Mouse (Mus musculus) right cerebral cortex, postnatal 14 days (tissue): Measurements from ENCODE around the gene Sugct.

Experiments
- DNase-seq: peaks from one replicate; pipeline ENCODE4 v3.0.0; 2022

Gene Sugct

DNA sequence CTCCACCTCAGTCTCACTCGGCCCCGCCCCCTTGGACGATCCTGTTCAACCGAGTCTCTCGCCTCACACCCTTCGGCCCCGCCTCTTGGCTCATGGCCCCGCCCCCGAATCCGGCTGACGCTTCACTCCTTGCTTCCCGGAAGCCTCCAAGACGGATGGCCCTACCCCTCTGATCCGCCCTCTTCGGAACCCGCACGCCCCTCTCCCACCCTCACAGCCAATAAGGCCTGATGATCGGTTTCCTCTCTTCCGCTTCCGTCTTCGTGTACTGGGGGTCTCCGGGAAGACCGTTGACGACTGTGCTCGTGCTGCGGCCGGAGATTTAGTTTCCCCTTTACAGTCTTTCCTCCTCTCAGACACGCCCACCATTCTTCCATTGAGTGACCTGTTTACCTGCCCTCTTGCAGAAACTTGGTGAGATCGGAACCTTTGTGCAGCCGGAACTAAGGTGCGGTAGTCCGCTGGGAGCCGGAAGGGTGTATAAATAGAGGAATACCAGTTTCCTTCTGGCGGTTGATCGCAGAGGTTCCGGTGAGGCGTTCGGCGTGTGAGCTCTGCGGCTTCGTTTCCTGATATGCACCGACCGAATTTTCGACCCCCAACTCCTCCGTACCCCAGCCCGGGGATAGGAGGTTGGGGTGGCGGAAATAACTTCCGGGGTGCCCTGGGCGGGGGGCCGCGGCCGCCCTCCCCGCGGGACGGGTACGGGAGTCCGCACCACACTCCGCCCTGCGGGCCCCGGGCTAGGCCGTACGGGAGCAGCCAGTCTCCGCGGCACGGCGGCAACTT lies at the start of gene Sugct, which contains the start of gene Mplkip:
TSS of gene Sugct (minus strand) at position 643 of the 789 bp plus-strand sequence.
TSS of gene Mplkip (plus strand) at position 282 of the 789 bp plus-strand sequence.
- DNase-seq = peak; percentile 100

- DNase-seq = no peak
These were observed 33.4 kb upstream of the Sugct start for GRCm38 (mm10) chr13:17728798-17729197.

DNA sequence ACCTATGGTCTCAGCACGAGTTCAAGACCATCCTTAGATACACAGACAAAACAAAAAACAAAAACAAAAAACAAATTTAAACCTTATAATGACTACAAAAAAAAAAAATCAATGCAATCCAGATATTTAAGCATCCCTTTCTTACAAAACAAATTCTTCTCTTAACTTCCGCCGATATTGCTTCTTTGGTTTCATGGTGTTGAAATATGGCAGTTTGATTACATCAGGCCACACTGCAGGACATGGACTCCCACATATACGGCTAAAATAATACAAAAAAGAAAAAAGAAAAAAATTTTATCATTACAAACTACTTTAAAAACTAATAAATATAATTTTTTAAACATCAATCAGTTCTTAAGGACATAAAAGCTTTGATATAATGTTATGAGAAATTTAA lies 32.6 kb upstream of the Sugct start:
- DNase-seq = no peak

DNA sequence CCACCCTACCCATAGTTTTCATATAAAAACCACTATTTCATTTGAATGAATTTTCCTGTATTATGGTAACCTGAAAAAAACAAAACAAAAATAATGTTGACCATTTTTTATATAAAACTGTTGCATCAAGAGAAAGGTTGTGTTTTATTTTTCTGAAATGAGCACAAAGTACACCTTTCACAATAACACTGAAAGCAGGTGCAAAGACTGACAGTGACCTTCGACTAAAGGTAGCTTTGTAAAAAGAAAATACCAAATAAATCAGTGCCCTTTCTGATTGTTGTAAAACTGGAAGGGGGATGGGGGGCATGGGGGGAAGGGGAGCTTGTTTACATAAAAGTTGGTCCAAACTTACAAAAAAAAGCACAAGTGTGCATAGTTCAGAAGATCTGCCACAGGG lies 22.0 kb upstream of the Sugct start:
- no peak for DNase-seq

DNA sequence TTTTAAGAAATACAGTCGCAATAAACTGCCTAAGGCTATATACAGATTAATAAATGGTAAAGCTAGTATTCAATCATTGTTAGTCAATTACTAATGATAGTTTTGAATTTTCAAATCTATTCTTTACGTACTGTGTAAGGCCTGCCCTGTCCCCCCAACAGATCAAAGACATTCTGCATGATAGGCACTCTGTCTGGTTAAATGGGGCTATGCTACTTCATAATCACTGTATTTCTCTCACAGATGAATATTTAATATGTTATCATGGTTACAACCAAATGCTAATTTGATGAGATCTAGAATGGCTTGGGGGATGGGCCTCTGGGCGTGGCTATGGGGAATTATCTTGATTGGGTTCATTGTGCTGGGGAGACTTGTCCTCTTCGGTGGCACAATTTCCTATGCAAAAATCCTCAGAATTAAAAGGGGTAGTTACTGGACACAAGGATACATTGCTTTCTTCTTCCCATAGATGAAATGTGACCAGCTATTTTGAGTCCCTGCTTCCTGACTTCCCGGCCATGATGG lies 13.5 kb upstream of the Sugct start:
- DNase-seq = no peak

DNA sequence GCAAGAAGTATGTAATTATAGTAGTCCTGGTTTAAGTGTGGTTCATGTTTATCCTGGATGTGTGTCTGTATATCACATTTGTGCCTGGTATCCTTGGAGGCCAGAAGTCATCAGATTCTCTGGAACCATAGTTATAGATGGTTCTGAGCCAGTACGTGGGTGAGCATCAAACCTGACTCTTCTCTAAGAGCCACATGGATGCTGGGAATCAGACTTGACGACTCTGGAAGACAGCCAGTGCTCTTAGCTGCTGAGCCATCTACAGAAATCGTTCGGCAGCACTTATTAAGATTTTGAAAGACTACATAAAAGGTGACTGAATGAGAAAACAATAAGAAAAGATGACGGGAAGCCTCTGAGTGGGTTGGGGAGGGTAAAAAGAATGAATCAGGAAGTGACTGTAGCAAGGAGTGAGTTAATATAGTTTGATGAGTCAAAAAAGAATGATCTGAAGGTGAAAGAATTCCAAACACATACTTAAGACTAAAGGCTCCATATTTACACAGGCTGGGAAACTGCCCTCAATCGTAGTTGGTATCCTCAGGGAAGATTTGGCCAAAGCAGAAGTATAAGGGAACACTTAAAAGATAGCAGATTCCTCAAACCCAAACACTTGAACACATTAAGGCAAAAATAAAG lies 10.0 kb upstream of the Sugct start:
- no peak for DNase-seq

GRCm38 (mm10) chr13:17702311-17702710 lies 7.0 kb upstream of the Sugct start:
- DNase-seq = no peak

- no peak for DNase-seq
These were observed 6.0 kb upstream of the Sugct start for GRCm38 (mm10) chr13:17701322-17701721.

DNA sequence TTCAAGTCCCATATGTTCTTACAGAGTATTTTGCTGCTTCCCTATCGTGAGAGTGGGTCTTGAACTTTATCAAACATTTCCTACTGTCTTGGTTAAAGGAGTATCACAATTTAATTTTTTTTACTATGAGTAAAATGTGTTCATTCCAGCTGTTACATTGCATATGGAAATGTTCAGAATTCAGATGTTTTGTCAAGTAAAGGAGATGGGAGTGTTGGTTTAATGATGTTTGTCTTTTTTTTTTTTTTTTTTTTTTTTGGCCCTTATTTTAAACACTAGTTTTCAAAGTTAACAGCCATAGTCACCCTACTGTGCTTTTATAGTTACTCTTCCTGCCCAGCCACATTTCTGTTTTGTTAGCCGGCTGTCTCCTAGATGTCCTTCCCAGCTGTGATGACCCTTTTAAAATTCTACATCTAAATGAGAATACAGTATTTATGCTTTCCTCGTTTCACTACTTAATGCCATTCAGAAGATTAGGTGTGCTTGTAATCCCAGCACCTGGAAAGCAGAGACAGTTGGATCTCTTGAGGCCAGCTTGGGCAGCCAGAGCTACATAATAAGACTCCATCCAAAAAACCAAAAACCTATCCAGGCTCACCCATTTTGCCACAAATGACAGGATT lies 4.8 kb upstream of the Sugct start:
- no peak for DNase-seq

- DNase-seq = no peak
These were observed 686 bp upstream of the Sugct start for GRCm38 (mm10) chr13:17695898-17696580.

- DNase-seq = no peak
These were observed 939 bp downstream of the Sugct start for GRCm38 (mm10) chr13:17694414-17694813.

DNA sequence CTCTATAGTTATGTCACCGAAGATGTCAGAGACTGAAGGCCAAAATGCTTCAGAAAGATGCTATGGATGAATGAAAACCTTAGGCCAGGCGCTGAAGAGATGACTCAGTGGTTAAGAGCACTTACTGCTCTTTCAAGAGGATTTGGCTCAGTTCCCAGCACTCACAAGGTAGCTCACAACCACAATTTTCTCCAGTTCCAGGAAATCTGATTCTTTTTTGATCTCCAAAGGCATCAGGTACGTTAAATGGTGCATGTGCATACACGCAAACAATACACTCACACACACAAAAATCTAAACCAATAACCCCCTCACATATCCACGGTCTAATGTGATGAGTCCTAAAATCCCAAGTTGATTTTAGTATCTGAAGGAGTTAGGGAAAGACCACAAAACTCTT lies 1.5 kb downstream of the Sugct start:
- no peak for DNase-seq

GRCm38 (mm10) chr13:17691436-17691835 lies 3.9 kb downstream of the Sugct start:
- no peak for DNase-seq

DNA sequence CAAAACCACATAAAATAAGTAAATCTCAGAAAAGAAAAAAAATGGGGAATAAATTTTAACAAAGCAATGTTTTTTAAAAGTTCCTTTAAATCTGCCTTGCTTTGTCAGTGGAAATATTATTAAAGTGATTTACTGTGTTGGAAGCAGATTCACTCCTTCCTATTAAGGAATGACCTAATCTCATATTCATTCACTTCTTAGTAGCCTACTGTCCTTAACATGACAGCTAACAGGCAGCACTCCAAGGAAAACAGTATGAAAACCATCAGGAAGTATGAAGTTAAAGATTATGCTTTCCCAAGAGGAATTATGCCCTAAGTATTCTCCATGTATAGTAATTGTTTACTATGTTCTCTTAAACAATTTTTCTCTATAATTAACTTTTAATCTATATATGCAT lies 4.7 kb downstream of the Sugct start:
- DNase-seq = no peak

GRCm38 (mm10) chr13:17689461-17689860 lies 5.9 kb downstream of the Sugct start:
- DNase-seq = no peak

DNA sequence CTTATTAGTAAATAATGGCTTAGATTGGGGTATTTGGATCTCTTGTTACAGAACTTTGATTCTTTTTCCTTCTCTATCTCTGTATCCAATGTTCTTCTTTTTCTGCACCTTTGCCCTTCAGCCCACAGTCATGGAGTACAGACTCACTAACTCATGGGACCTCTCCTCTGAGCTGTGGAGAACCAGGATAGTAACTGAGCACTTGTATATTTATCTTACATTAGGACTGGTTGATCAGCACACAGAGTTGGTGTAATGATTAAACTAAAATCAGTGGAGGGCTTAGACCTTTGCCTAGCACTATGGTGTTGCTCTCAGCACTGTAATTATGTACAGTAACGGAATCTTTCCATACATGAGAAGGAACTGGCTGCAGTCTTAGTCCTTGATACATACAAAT lies 24.2 kb downstream of the Sugct start:
- DNase-seq = no peak

- no peak for DNase-seq
These were observed 28.0 kb downstream of the Sugct start for GRCm38 (mm10) chr13:17667380-17667779.

DNA sequence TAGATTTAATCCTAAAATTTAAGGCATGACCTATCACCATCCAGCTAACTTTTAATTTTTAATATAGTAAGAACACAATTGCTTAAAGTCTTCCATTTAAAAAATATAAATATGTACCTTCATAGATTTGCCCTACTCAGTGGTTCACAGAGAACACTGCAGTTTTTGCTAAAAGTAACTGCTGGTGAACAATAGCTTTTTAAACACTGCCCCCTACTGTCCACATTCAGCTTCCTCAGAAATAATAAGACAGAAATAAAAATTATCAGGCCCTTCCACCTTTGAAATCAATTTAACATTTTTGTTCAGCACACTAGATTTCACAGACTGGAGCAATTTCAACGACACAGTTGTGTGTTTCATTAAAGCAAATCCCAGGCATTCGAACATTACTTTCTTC lies 53.1 kb downstream of the Sugct start:
- DNase-seq = no peak

- DNase-seq = no peak
These were observed 57.3 kb downstream of the Sugct start for GRCm38 (mm10) chr13:17638008-17638407.

- DNase-seq = no peak
These were observed 68.2 kb downstream of the Sugct start for GRCm38 (mm10) chr13:17627108-17627507.

- no peak for DNase-seq
These were observed 70.4 kb downstream of the Sugct start for GRCm38 (mm10) chr13:17624976-17625375.

DNA sequence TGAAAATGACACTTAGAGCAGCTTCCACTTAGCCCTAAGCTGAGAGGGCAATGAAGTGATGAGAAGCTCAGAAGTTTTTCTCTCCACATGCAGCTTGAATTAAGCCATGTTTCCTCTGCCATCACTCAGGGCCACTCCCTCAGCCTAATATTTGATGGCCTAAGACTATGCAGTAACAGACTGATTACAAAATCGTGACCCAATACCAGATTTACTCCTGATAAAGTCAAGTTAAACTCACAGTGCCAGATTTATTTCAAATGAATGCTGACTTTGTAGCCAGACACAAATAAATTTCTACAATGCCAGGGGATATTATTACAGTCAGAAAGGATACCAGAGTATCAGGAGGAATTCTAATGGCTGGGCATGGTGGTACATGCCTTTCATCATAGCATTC lies 89.1 kb downstream of the Sugct start:
- no peak for DNase-seq

DNA sequence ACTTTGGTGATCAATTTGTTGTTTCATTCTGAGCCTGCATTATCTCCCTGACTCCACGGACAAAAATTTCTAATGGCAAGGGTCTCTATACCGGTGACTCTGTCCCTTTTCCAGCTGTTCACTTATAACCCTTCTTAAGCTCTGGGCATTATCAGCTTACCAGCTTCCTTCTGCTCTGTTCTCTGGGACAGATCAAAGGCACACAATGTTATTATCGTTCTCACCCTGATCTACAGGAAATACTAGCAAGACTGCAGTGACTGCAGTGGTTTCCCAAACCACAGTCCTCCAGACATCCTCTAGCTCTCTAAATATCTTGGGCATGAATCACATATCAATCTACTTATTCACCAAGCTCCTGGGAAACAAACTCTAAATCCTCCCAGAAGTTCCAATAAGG lies 90.7 kb downstream of the Sugct start:
- DNase-seq = no peak
